In the genomic region with DNA sequence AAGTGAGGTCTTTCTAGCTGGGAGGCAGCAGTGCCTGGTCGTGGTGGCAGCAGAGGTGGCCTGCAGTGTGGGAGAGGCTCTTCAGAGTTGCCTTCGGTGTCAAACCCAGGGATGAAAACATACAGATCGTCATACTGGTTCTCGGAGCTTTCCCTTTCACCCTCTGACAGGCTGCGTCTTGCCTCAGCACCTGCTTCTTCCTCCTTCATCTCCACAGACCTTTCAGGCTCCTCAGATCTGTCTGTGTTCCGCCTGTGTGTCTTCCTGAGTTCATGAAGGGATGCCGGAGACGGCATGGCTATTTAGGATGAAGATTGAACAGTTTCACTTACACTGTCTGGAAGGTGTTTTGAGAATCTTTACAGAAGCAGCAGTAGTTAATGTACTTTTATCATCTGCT, we compare ENCODE assay signal across 22 mouse cellular contexts.
DNase-seq lines count a peak whose midpoint lies in the region; ATAC-seq and TF ChIP-seq lines count a peak whose summit lies in the region.
"Had no signal": no experiment of that assay in that cellular context is flagged by ENCODE, and none has a peak within 500 bp of the region (broad histone marks: within the 10 kb centered on the region; RNA-seq: fewer than 3 reads in every experiment).

No protein-coding gene starts in this region.

- no peak for DNase-seq in spleen, adult 2 months (ENCODE audit: low read depth in 1 of 2, low spot score in 2 of 2)
- DNase-seq in spleen, postnatal 36 days (ENCODE audit: low spot score in 2 of 2): no peak
- DNase-seq in CH12.LX (ENCODE audit: extremely low read depth) (no peak), MN1 (ENCODE audit: low spot score) (no peak)
- DNase-seq in heart, adult 2 months: no peak
- DNase-seq in retina, embryonic 14.5 days (ENCODE audit: low spot score): no peak
- DNase-seq: adrenal gland, adult 8-10 months; cerebellum, adult 9-11 months; gastrocnemius, postnatal 14 days; kidney, adult 18-20 months; kidney, postnatal 14 days; layer of hippocampus, postnatal 36 days; spleen, adult 18-20 months had no signal

- no peak overlapping the region for H3K9ac ChIP-seq in CH12.LX (ENCODE audit: insufficient read depth, low read depth)
- no peak overlapping the region for H3K9ac ChIP-seq in heart, adult 2 months (ENCODE audit: low read depth, low read length)
- H3K9ac ChIP-seq: forebrain, embryonic 12.5 days; limb, embryonic 15.5 days; liver, embryonic 15.5 days; stomach, embryonic 15.5 days had no signal

- H3K27ac ChIP-seq in spleen, adult 2 months (ENCODE audit: insufficient read depth, low read length): peak overlapping the region; percentile 4; the same call in 1 of the 2 replicates
- no peak overlapping the region for H3K27ac ChIP-seq in CH12.LX (ENCODE audit: insufficient read depth, low read depth)
- no peak overlapping the region for H3K27ac ChIP-seq in heart, adult 2 months
- H3K27ac ChIP-seq: forebrain, embryonic 12.5 days; layer of hippocampus, adult 2 months; limb, embryonic 15.5 days; liver, embryonic 15.5 days; stomach, embryonic 15.5 days had no signal

- TF ChIP-seq EP300 in CH12.LX (IDR thresholded peaks at IDR 0.05; ENCODE audit: low read length): no peak
- no peak for TF ChIP-seq EP300 in heart, adult 2 months (IDR thresholded peaks at IDR 0.05; ENCODE audit: insufficient read depth, low read depth, low read length)

- dilution Hi-C loops in CH12.LX (cut with MboI; ENCODE audit: extremely low pct_ligation_motif_present, extremely low pct_unique_long_range_greater_than_20kb, low sequenced_read_pairs): no loop called here

- TF ChIP-seq POLR2A in spleen, adult 2 months (IDR thresholded peaks at IDR 0.05; ENCODE audit: low read depth, low read length): no peak
- no peak for TF ChIP-seq POLR2A in CH12.LX (IDR thresholded peaks at IDR 0.05; ENCODE audit: low read depth, low read length)
- TF ChIP-seq POLR2A in heart, adult 2 months (IDR thresholded peaks at IDR 0.05; ENCODE audit: insufficient read depth, low read depth, low read length): no peak

- TF ChIP-seq RAD21 in CH12.LX (IDR thresholded peaks at IDR 0.05; ENCODE audit: low read depth, low read length): no peak

- H3K4me1 ChIP-seq in spleen, adult 2 months (ENCODE audit: control insufficient read depth, insufficient read depth, insufficient read length): peaks cover 5% of the 10 kb centered on the region
- H3K4me1 ChIP-seq in CH12.LX (ENCODE audit: control insufficient read depth in 1 of 2, insufficient read depth in 2 of 2): peaks cover 2 to 6% of the 10 kb centered on the region in 2 experiments; a peak in 2 of 4 replicates
- H3K4me1 ChIP-seq in heart, adult 2 months (ENCODE audit: control insufficient read depth, insufficient read depth, low read length): no peaks in the 10 kb centered on the region
- H3K4me1 ChIP-seq: forebrain, embryonic 12.5 days; limb, embryonic 15.5 days; liver, embryonic 15.5 days; stomach, embryonic 15.5 days had no signal

- no peak overlapping the region for H3K4me3 ChIP-seq in spleen, adult 2 months (ENCODE audit: extremely low read depth, insufficient read depth, insufficient read length)
- no peak overlapping the region for H3K4me3 ChIP-seq in CH12.LX (replicated peaks in 1 of 3; ENCODE audit: low read depth in 2 of 3, low read length in 2 of 3, poor library complexity in 1 of 3)
- no peak overlapping the region for H3K4me3 ChIP-seq in heart, adult 2 months
- H3K4me3 ChIP-seq: forebrain, embryonic 12.5 days; layer of hippocampus, adult 2 months; limb, embryonic 15.5 days; liver, embryonic 15.5 days; stomach, embryonic 15.5 days had no signal

- H3K4me2 ChIP-seq in CH12.LX (ENCODE audit: insufficient read depth, low read depth, poor library complexity, severe bottlenecking): peak overlapping the region; percentile 10; the same call in 1 of the 2 replicates
- H3K4me2 ChIP-seq: forebrain, embryonic 12.5 days; limb, embryonic 15.5 days; liver, embryonic 15.5 days; stomach, embryonic 15.5 days had no signal

- in situ Hi-C loops in CH12.LX (cut with MboI; ENCODE audit: low pct_ligation_motif_present, low pct_unique_long_range_greater_than_20kb, low sequenced_read_pairs): no loop called here

- peaks cover 2% of the 10 kb centered on the region; the same call in 1 of the 2 replicates for H3K36me3 ChIP-seq in spleen, adult 2 months (ENCODE audit: control insufficient read depth, insufficient read depth, low read length)
- H3K36me3 ChIP-seq in CH12.LX (replicated peaks in 1 of 2; ENCODE audit: control insufficient read depth in 1 of 2, insufficient read depth in 1 of 2, low read length in 1 of 2): peaks cover 0 to 11% of the 10 kb centered on the region in 2 experiments
- no peaks in the 10 kb centered on the region for H3K36me3 ChIP-seq in heart, adult 2 months (ENCODE audit: control insufficient read depth, insufficient read depth, low read length)
- H3K36me3 ChIP-seq: forebrain, embryonic 12.5 days; limb, embryonic 15.5 days; liver, embryonic 15.5 days; stomach, embryonic 15.5 days had no signal

- WGBS in spleen, adult 2 months: 47% methylated on average over 8 of the region's 8 CpGs
- whole genome bisulfite sequencing in heart, adult 2 months: 82% methylated on average over 8 of the region's 8 CpGs

- no peaks in the 10 kb centered on the region for H3K27me3 ChIP-seq in spleen, adult 2 months (ENCODE audit: control insufficient read depth, insufficient read depth, low read length)
- H3K27me3 ChIP-seq in CH12.LX (replicated peaks): no peaks in the 10 kb centered on the region
- no peaks in the 10 kb centered on the region for H3K27me3 ChIP-seq in heart, adult 2 months (ENCODE audit: control insufficient read depth, insufficient read depth, low read length)
- H3K27me3 ChIP-seq: forebrain, embryonic 12.5 days; limb, embryonic 15.5 days; liver, embryonic 15.5 days; stomach, embryonic 15.5 days had no signal

- no peak for TF ChIP-seq CTCF in spleen, adult 2 months (IDR thresholded peaks at IDR 0.05; ENCODE audit: extremely low read depth, insufficient read depth, insufficient read length, insufficient replicate concordance)
- TF ChIP-seq CTCF in CH12.LX (conservative IDR thresholded peaks at IDR 0.05 in 1 of 2, IDR thresholded peaks at IDR 0.05 in 1 of 2; ENCODE audit: low read depth in 2 of 2, low read length in 2 of 2): no peak
- no peak for TF ChIP-seq CTCF in heart, adult 2 months (IDR thresholded peaks at IDR 0.05)

- intact Hi-C loops in heart, adult 2 months (cut with DNase I): no loop called here

- no peaks in the 10 kb centered on the region for H3K79me2 ChIP-seq in CH12.LX (replicated peaks; ENCODE audit: control insufficient read depth, extremely low read depth, insufficient read depth, poor library complexity, severe bottlenecking)
- H3K79me2 ChIP-seq in heart, adult 2 months (replicated peaks; ENCODE audit: control insufficient read depth, insufficient read depth, low read length): no peaks in the 10 kb centered on the region

- H3K9me3 ChIP-seq in CH12.LX (replicated peaks; ENCODE audit: low read length): no peaks in the 10 kb centered on the region
- H3K9me3 ChIP-seq: forebrain, embryonic 12.5 days; limb, embryonic 15.5 days; liver, embryonic 15.5 days; stomach, embryonic 15.5 days had no signal

- ATAC-seq in megakaryocyte-erythroid progenitor cell, adult 5-6 weeks (replicated peaks; ENCODE audit: low FRiP score, low TSS enrichment, poor library complexity, severe bottlenecking): peak; percentile 37
- ATAC-seq: hindbrain, embryonic 16.5 days; lung, postnatal 0 days; midbrain, embryonic 16.5 days had no signal

TF ChIP-seq in CH12.LX, 34 proteins besides CTCF, POLR2A, EP300 and RAD21:
- TF ChIP-seq MAX (IDR thresholded peaks at IDR 0.05; ENCODE audit: low read length) (no peak), ELF1 (IDR thresholded peaks at IDR 0.05; ENCODE audit: low read depth, low read length) (no peak), PAX5 (IDR thresholded peaks at IDR 0.05; ENCODE audit: low read length) (no peak), NRF1 (IDR thresholded peaks at IDR 0.05; ENCODE audit: low read depth, low read length) (no peak), HCFC1 (IDR thresholded peaks at IDR 0.05; ENCODE audit: low read depth, low read length) (no peak), NELFE (IDR thresholded peaks at IDR 0.05; ENCODE audit: low read depth, low read length) (no peak)
